Mouse (Mus musculus): ENCODE measurements around the gene Whrn.

Whrn gene

DNA sequence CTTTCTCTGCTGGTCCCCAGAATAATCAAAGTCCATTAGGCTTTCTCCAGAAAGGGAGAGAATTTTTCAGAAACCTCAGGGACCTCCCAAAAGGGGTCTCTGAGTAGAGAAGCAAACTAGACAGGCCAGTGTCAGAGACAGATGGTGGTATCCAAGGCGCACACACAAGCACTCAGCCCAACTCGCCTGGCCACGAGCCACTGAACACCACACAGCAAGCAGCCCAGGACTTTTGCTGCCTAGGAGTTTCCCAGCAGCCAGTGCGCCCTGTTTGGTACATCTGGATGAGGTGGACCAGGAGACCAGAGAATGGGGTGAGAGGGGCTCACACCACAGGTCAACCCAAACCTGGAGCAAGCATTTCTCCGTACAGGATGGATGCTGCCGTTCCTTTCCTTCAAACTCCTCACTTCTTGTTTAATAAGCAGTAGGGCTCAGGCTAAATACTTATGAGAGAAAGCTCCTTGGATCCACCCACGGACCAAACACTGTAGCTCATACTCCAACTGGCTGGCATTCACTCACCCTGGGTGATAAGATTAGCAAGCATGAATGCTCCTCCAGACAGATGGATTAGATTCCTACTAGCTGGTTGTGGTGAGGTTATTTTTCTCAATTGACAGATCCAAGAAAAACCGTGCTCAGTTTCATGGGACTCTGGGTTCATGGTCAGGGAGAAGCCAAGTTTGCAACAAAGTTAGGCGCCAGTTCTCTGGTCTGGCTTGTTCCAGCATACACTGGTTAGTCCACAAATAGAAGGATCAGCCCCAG is 2.3 kb downstream of the Whrn start:
- peak; percentile 33 to 38 for DNase-seq

DNA sequence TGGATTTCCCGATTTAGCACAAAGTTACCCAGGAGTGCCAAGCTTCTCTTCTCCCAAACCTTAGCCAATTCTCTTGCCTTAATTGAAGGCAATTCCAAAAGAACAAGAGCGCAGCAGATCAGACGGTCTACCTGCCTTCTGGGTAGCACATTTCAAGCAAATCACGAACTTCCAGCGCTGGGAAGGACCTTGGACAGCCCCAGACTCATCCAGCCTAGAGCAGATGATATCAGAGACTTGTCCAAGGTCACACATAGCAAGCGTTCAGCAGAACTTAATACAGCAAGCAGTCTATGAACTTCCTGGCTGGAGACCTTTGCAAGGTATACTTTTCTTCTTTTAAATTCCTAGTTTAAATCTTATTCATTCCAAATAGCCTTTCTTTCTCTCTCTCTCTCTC is 4.3 kb downstream of the Whrn start:
- no peak for DNase-seq

DNA sequence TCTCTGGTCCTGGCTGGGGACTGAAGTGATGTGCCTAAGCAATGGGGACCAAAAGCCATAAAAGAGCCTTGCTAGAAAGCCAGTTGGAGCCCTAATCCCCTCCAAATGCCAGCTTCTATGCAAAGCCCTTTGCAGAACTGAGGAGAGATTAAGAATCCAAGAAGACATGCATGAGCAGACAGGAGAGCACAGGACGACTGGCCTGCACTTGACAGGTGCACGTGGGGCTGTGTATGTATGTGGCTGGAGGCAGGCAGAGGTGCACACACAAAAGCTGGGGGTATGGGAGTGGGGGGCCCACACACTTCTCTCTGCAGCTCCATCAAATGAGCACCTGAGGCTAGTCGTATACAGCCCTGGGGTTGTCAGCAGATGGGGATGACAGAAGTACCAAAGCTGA is 5.6 kb downstream of the Whrn start:
- no peak for DNase-seq

DNA sequence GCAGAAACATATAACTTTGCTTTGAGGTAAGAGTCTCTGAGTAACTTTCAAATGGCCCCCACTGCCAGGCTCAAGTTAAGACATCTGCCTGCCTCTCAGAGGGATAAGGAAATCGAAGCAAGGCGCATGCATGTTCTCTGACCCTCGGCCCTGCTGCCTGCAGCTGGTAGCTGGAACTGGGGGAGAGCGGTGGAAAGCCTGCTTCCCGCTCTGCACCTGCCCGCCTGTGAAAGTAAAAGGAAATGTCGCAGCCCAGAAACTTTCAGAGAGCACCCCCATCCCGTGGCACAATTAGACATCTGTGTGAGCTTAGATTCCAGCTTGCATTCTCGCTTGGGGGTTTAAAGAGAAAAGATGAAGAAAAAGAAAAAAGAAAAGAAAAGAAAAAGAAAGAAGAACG is 6.1 kb downstream of the Whrn start:
- DNase-seq: no peak

DNA sequence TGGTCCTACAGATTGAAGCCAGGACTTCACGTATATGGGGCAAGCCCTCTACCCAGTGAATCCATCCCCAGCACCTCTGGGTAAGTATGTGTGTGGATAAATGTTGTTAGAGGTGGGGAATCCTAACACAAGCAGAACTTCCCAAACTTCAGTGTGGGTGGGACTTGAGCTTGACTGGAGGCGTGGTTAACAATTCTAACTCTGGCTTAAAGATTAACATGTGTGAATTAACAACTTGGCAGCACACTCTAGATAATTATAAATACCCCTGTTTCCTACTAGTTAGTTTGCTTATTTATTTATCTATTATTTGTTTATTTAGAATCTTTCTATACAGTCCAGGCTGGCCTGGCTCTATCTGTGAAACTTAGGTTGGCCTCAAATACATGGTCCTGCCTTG is 7.9 kb downstream of the Whrn start:
- DNase-seq: no peak

DNA sequence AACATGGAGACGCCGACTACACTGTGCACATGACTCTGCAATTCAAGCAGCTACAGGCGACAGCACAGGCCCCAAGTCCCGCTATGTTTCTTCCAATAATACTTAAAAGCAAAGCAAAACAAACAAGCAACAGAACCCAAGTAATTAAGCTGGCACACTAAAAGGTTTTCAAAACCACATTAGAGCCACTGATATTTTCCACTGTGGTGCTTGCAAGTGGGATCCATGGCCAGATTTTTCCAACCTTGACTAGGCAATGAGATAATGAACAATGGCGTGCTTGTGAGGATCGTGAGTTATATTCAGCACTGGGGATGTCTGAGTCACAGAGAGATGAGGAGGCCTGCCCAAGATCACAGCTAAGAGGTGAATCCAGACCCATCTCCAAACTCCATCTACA is 8.5 kb downstream of the Whrn start:
- no peak for DNase-seq

DNA sequence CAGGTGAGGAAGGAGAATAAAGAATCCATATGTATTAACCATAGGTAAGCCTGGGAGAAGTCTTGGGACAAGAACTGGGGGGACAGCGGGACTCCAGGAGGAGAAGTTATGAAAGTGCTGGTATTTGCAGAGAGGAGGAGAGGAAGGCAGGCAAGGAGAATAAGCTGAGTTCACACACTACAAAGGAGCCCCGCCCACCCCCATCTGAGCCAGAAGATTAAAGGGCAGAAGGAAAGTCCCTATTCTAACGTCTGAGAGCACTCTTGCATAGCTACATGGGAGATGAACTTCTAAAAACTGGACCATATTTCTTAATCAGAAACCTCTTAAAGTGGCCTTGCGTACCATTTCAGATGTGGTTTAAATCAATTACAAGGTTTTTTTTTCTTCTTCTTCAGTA is 9.3 kb downstream of the Whrn start:
- no peak for DNase-seq

DNA sequence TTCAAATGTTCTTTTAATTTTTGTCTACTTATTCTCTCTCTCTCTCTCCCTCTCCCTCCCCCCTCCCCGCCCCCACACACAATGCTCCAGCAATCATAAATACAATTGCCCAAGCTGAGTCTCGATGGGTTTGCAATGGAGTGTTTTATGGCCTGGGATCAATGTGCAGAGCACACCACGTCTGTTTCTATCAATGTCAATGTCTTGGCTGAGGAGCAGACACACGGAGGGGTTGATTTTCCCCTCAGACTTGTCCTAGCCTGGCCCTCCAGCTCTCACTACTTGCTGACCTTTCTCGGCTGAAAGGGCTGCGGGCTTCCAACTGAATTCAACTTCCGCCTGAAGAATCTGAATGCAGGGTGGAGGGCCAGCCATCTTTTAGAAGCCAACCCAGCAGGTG is 12.1 kb downstream of the Whrn start:
- no peak for DNase-seq

DNA sequence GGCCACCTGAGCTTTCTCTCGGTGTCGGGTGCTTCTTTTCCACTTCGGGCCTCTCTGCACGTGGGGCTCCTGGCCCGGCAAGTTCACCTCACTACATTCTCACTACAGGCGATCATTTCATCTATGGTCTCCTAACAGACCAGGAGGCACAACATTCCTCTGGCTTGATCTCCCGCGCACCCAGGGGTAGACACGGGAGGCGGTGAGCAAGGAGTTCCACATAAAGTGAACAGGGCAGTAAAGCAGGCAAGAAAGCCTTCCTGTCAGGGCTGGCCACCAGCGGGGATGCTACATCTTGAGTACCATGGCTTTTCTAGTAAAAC is 15.0 kb downstream of the Whrn start:
- no peak for DNase-seq

DNA sequence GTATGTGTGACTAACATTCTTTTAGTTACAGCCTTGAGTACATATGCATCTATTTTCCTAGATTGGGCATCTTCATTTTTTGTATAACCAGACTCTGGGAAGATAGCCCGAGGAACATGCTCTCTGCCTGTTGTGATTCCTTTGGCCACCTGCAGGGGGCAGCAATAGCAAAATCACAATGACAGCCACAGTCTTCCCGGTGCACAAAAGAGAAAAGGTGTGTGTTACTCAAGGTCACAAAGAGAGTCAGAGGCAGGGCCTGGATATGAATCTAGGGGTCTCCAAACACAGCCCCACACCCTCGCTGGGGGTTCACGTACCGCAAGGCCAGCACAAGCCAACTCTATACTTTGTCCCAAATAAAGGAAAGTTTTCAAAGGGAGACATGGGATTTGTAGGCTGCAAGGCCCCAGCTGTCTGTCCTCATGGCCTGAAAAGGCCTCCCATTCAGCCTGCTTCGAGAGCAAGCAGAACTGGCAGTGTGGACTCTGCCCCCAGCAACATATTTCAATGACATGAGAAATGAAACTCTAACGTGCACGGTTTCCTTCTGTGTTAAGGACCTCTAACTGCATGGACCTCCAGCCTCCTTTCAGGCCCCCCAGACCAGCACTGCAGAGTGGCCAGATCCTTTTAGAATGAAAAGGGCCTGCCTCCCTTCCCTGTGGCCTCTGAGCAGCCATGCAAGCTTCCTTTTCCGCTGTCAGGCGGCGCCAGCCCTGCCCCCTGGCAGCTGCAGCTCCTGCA is 15.5 kb downstream of the Whrn start:
- DNase-seq: peak; percentile 71 to 72

DNA sequence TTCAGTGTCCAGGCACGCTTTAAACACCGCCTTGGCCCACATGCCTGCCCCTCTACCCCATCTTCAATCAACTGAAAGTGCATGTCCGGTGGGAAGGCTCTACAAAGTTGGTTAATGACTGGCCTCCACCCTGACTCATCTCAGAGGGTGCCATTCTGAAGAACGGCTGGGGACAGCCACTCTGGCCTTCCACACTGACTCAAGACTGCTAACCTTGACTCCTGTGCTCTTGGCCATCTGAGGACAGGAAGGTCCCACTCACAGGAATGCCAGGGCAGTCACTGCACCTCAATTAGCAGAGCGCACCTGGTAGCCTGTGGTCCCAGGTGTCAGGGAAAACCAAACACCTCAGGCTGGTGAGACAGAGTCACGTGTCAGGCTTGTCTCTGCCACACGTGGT is 17.8 kb downstream of the Whrn start:
- no peak for DNase-seq

DNA sequence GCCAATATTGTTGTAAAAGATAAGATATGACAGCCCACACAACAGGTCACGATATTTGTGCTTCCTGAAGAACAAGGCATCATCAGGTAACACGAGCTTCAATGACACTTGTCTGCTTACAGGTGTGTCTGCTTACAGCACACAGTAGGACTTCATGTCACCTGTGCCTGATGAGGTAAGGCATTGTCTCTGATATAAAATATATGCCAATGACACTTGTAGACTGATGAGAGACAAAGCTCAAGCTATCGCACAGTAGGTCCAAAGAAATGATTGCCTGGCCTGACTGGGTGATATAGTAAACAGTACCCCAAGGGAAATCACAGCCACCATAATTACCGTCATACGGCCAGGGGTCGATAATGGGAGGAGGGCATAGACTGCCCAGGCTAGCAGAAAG is 18.9 kb downstream of the Whrn start:
- no peak for DNase-seq

DNA sequence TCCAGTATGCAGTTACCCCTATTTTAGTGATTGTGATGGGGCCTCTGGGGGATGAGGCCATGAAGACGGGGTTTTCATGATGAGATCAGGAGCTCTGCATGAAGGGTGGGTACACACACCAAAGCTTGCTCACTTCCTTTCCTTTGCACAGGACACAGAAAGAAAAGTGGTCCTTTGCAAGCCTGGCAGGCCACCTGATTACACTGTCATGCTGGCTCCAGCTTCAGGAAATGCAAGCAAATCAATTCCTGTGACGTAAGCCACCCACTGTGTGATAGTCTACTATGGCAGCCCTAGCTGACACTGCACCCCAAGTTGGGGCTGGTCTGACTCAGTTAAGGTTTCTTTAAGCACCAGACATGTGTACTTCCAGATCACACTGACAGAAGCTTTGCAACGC is 20.6 kb downstream of the Whrn start:
- no peak for DNase-seq

DNA sequence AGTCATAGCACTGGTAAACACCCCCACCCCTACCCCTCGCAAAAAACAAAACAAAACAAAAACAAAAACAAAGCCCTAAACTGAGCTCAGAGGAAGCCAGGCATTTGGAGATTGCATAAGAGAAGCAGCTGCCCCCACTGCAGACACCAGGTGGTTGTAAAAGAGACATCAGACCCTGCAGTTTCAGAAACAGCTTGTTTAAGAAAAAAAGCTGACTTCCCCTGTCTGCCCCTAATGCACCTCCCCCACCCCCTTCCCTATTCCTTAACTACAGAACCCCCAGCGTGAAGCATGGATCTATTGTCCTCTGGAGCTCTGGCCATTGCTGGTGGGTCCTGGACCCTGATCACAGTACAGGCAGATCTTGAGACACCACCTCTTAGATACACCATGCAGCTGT is 21.4 kb downstream of the Whrn start:
- DNase-seq: no peak

DNA sequence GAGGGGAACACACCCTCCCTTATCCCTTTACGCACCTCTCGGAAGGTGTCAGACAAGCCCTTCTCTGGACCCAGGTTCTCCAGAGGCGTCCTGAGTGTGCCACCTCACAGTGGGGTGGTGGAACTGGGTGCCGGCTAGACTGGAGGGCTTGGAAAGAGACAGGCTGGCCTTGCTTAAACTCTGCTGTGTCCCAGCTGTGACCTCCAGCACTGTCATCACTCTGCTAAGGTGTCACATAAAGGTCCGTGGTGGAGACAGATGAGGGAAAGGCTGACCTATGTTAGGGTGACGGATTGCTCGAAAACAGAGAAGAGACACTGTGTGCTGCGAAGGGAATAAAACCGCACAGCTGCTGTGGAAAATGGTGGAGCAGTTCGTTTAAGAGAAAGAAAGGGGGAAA is 28.5 kb downstream of the Whrn start:
- no peak for DNase-seq

DNA sequence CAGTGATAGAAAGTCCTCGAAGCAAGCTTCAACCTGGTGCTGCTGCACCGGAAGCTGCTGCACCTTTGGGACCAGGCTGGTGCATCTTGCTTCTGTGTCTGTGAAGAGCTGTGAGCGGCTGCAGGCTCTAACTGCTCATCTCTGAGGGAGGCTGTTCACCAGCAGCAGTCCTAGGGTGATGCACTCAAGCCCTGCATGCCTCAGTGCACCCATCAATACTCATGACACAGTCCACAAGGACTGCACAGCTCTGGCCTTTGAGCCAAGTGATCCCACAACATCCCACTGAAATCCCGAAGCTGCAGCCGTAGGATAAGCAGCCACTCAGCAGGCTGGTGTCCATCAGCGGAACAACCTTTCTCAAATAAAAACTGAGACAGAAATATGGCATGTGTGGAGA is 29.6 kb downstream of the Whrn start:
- no peak for DNase-seq

DNA sequence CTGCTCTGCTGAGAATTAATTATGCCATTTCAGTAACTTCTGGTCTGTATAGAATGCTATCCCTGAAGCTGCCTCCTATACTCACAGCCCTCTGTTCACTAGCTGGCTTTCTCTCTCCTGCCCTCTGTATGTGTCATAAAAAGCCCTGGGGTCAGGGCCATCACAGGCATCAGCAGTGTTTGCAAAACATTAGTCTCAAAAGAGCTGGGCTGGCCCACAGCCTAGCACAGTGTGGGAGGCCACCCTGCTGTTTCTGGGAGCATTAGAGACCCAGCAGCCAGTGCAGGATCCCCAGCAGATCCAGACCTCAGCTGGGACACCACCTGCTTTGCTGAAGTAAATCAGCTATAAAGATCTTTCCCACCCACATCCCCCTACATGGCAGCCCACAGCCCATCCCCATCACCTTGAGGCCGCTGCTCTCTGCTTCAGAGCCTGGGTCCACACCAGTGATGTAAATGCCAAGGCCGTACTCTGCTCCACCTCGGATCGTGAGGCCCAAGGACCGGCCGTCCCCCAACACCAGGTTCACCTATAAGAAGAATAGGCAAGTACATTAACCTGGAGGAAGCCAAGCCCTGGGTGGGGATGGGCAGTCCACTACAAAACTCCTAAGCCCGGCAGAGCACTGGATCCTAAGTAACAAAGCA is 34.8 kb downstream of the Whrn start:
- peak in 1 of 2 experiments; percentile 22 for DNase-seq

DNA sequence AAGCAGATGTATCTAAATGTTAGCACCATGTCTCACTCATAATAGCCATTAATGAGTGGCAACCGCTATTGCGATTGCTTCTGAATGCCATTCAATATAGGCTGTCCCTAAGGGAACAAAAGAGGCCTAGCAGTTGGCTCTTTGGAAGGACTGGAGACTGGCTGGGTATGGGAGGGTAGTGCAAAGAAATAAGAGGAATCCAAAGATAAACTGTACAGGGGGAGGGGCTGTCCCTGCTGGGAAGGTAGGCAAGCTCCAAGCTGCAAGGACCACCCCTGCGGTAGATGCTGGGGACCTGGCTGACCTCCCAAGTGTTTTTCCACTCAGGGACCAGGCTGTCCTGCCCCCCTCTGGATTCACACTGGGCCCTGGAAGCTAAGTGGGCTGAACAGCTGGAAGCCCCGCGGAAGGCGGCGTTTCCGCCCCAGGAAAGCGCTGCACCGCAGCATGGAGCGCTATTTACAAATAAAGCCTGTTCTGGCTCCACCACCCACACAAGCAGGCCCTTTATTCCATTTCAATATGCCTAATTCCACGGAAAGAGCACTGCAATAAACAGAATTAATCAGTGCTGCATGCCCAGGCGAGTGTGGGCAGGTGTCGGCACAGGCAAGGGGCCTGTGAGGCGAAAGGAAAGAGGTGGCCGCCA is 36.5 kb downstream of the Whrn start:
- DNase-seq: peak; percentile 32 to 39

DNA sequence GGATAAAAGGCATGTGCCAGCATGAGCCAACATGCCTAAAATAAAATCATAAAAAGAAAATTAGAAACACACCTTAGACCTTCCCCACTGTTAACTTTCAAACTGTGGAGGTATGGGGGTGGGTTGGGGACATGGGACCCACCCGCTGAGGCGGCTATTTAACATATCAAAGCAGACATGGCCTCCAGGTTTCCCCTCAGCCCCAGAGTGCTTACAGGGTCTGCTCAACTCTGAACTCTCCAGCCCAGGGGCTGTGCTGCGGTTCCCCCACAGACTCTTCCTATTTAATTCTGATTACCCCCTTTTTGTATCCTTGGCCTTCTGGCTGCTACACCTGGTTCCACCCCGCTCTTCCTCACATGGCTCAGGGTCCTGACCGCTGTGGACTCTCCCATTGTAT is 39.2 kb downstream of the Whrn start:
- DNase-seq: no peak

DNA sequence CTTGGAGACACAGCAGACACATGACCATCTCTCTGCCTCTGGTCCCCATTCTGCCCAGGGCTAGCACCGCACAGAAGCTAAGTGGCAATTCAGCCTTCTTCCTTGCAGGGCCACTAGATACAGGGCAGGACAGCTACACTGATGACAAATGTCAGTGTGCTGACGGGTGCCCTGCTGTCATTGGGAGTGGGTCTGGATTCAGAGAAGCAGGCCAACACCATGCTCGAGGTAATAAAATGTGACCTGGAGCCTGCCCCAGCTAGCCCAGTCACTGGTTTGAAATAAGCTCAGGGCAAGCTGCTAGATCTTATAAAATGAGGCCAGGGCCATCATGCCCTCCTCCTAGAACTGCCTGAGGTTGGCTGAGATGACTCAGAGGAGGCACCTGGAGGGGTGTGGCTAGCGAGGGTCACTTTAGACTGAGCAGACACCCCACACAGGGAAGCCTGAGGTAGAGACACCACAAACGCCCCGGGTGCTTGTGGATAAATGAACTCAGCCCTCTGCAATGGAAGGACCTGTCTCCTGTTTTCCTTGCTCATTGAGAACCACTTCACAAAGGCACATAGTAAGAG is 41.8 kb downstream of the Whrn start:
- no peak for DNase-seq

DNA sequence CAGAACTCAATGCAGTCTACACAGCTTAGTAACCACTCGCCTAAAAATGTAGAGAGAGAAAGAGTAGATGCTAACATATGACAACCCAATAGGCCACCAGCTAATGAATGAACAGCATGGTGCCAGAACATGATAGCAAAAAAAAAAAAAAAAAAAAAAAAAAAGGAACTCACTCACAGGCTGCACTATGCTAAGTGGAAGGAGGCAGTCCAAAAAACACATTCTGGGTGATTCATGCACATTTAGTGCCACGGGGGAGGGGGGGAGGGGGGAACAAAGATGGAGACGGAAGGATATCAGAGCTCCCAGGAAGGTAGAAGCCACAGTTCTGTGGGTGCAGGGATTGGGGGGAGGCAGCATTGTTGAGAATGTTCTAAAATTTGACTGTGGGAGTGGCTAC is 43.2 kb downstream of the Whrn start:
- DNase-seq: no peak

DNA sequence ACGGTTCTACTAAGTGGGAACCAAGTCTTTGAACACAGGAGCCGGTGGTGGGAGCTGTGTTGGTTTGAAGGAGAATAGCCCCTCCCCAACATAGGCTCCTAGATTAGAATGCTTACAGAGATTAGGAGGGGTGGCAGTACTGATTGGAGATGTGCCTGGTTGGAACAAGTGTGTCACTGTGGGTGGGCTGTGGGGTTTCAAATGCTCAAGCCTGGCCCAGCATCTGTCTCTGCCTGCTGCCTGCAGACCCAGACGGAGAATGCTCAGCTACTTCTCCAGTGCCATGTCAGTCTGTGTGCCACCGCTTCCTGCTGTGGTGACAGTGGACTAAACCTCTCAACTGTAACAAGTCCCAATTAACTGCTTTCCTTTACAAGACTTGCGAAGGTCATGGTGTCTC is 45.2 kb downstream of the Whrn start:
- DNase-seq: peak; percentile 37 to 42

DNA sequence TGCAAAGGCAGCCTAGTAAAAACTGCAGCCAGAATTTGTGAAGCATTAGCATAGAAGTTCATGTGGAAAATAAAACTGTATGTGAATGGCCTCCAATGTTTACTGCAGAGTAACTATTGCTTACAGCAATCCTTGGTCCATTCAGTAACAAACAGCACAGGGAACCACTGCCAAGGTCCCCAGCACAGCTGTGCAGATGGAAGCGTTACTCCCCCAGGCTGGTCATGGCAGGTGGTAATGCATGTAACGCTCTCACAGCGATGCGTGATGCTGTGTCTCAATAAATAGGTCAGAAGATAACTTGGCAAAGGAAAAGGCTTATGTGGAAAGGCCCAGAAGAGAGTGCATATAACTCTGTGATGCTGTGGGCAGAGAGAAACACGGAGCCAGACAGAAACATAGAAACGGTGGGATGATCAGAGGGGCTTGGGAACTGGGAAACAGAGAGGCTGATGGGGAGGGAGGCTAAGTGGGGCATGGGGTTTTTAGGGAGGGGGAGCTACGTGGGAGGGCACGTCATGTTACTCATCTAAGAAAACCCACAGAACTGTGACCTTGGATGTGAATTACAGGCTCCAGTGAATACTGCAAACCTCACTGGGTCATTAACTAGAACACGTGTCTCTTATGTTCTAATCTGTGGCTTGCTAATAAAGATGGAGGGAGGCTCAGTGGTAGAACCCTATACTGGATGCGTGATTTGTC is 51.3 kb downstream of the Whrn start:
- no peak for DNase-seq

Data from cerebellum, postnatal 14 days (tissue).